ENCODE assay signal across 9 mouse cellular contexts in genomic region chr7:80160293-80160944, GRCm38 (mm10). TPM values are rescaled to one million over a fixed set of nuclear protein-coding genes. Genes with fewer than 3 reads are reported as not detected.
DNase-seq lines count a peak whose midpoint lies in the region; ATAC-seq and TF ChIP-seq lines count a peak whose summit lies in the region.
"Had no signal": no experiment of that assay in that cellular context is flagged by ENCODE, and none has a peak within 500 bp of the region (broad histone marks: within the 10 kb centered on the region; RNA-seq: fewer than 3 reads in every experiment).

No protein-coding gene starts in this region.

- DNase-seq in adrenal gland, postnatal 10 days, result peak; percentile 61
- no peak for DNase-seq in adrenal gland, adult 8-10 months
- peak; percentile 61 for DNase-seq in liver, adult 2 months (ENCODE audit: extremely low read depth, low read depth, low spot score)
- DNase-seq in liver, embryonic 11.5 days (ENCODE audit: low spot score), result no peak
- DNase-seq in limb, embryonic 14.5 days (ENCODE audit: low spot score), result peak; percentile 44
- DNase-seq in testis, postnatal 10 days (ENCODE audit: low spot score), result peak; percentile 51
- DNase-seq in gastrocnemius, postnatal 10 days, result no peak

- no peaks in the 10 kb centered on the region for H3K27me3 ChIP-seq in liver, adult 2 months (ENCODE audit: control insufficient read depth, insufficient read depth, low read length)
- no peaks in the 10 kb centered on the region for H3K27me3 ChIP-seq in liver, embryonic 11.5 days (replicated peaks; ENCODE audit: control insufficient read depth, insufficient read depth, low read length)
- no peaks in the 10 kb centered on the region for H3K27me3 ChIP-seq in limb, embryonic 14.5 days (ENCODE audit: control insufficient read depth, insufficient read depth, low read length)
- H3K27me3 ChIP-seq: forebrain, embryonic 12.5 days had no signal

- no peaks in the 10 kb centered on the region for H3K9me3 ChIP-seq in liver, embryonic 11.5 days (ENCODE audit: control insufficient read depth, low read length)
- H3K9me3 ChIP-seq in limb, embryonic 14.5 days (ENCODE audit: control insufficient read depth, low read length), result no peaks in the 10 kb centered on the region
- H3K9me3 ChIP-seq: forebrain, embryonic 12.5 days had no signal

- no peak overlapping the region for H3K4me3 ChIP-seq in liver, adult 2 months (ENCODE audit: insufficient read depth, low read depth, low read length)
- H3K4me3 ChIP-seq in liver, embryonic 11.5 days (ENCODE audit: low read depth, low read length), result no peak overlapping the region
- H3K4me3 ChIP-seq in limb, embryonic 14.5 days (replicated peaks; ENCODE audit: low read length), result no peak overlapping the region
- H3K4me3 ChIP-seq: forebrain, embryonic 12.5 days had no signal

- no peak overlapping the region for H3K4me2 ChIP-seq in liver, embryonic 11.5 days
- H3K4me2 ChIP-seq in limb, embryonic 14.5 days (replicated peaks; ENCODE audit: low read depth, low read length, severe bottlenecking), result no peak overlapping the region
- H3K4me2 ChIP-seq: forebrain, embryonic 12.5 days had no signal

- TF ChIP-seq CTCF in liver, adult 2 months (IDR thresholded peaks at IDR 0.05; ENCODE audit: low read depth, low read length), result no peak

- 37% methylated on average over 7 of the region's 7 CpGs for WGBS in liver, adult 2 months
- 80% methylated on average over 7 of the region's 7 CpGs for WGBS in liver, embryonic 11.5 days
- 40% methylated on average over 7 of the region's 7 CpGs for WGBS in limb, embryonic 14.5 days

- no peaks in the 10 kb centered on the region for H3K79me2 ChIP-seq in liver, adult 2 months (ENCODE audit: control insufficient read depth, insufficient read depth, low read length)

- no peak for ATAC-seq in liver, embryonic 11.5 days (replicated peaks; ENCODE audit: low FRiP score)
- no peak for ATAC-seq in limb, embryonic 14.5 days (ENCODE audit: low FRiP score, low read depth)
- no peak for ATAC-seq in erythroblast, adult 5-6 weeks (replicated peaks; ENCODE audit: low FRiP score, poor library complexity, severe bottlenecking)

- H3K4me1 ChIP-seq in liver, adult 2 months (ENCODE audit: control insufficient read depth, insufficient read depth, low read length), result peaks cover 6% of the 10 kb centered on the region
- H3K4me1 ChIP-seq in liver, embryonic 11.5 days (replicated peaks; ENCODE audit: control insufficient read depth, insufficient read depth, low read length), result peaks cover 7% of the 10 kb centered on the region
- peaks cover 8% of the 10 kb centered on the region for H3K4me1 ChIP-seq in limb, embryonic 14.5 days (ENCODE audit: control insufficient read depth, insufficient read depth, low read length)

- TF ChIP-seq POLR2A in liver, adult 2 months (IDR thresholded peaks at IDR 0.05; ENCODE audit: extremely low read depth, insufficient read depth, low read length), result no peak
- TF ChIP-seq POLR2A in limb, embryonic 14.5 days (IDR thresholded peaks at IDR 0.05; ENCODE audit: borderline replicate concordance, extremely low read depth, insufficient read depth, insufficient read length), result no peak

- H3K9ac ChIP-seq in liver, adult 2 months (ENCODE audit: low read depth, low read length), result no peak overlapping the region
- no peak overlapping the region for H3K9ac ChIP-seq in liver, embryonic 11.5 days (ENCODE audit: low read depth, low read length)
- no peak overlapping the region for H3K9ac ChIP-seq in limb, embryonic 14.5 days (ENCODE audit: low read depth, low read length, severe bottlenecking)
- H3K9ac ChIP-seq: forebrain, embryonic 12.5 days had no signal

- no peak overlapping the region for H3K27ac ChIP-seq in liver, adult 2 months (replicated peaks; ENCODE audit: insufficient read depth, low read depth, low read length)
- no peak overlapping the region for H3K27ac ChIP-seq in liver, embryonic 11.5 days (ENCODE audit: low read depth, low read length)
- no peak overlapping the region; the same call in 1 of the 2 replicates for H3K27ac ChIP-seq in limb, embryonic 14.5 days (replicated peaks; ENCODE audit: low read depth, low read length)
- H3K27ac ChIP-seq: forebrain, embryonic 12.5 days had no signal

- H3K36me3 ChIP-seq in liver, adult 2 months (ENCODE audit: control insufficient read depth, insufficient read depth, low read length), result no peaks in the 10 kb centered on the region
- no peaks in the 10 kb centered on the region for H3K36me3 ChIP-seq in liver, embryonic 11.5 days (ENCODE audit: control insufficient read depth, insufficient read depth, low read length)
- no peaks in the 10 kb centered on the region for H3K36me3 ChIP-seq in limb, embryonic 14.5 days (ENCODE audit: control insufficient read depth, insufficient read depth, low read length)
- H3K36me3 ChIP-seq: forebrain, embryonic 12.5 days had no signal

RNA-seq across cellular contexts. Expression of gene Sema4b, which starts 26.2 kb away (rescaled TPM):
- 10 to 100 TPM; 39.0 to 44.3 TPM for total RNA-seq in adrenal gland, postnatal 10 days (2021)
- total RNA-seq in adrenal gland, adult 8-10 months (2022), result 10 to 100 TPM; 58.6 to 86.9 (median 67.8) TPM
- 3.7 and 5.4 TPM in 2 replicates for total RNA-seq in liver, adult 2 months (2014; rRNA removed)
- 4.0 and 4.4 TPM in 2 replicates for polyA plus RNA-seq in liver, adult 2 months (2012; rRNA removed)
- 11.7 and 12.9 TPM in 2 replicates for polyA plus RNA-seq in liver, embryonic 11.5 days (2014; fragmentation: Nextera tagmentation; extraction: Ambion mirVana)
- 8.2 and 12.3 TPM in 2 replicates for polyA plus RNA-seq in limb, embryonic 14.5 days (2012; rRNA removed)
- polyA plus RNA-seq in limb, embryonic 14.5 days (2014; fragmentation: Nextera tagmentation; extraction: Ambion mirVana), result 11.5 and 12.0 TPM in 2 replicates
- total RNA-seq in erythroblast, adult 5-6 weeks (2015; ENCODE audit: low replicate concordance), result 19.9 and 22.1 TPM in 2 replicates
- total RNA-seq in erythroblast, adult 5-6 weeks (2017; ENCODE audit: low replicate concordance), result 33.7 and 49.8 TPM in 2 replicates
- 1 to 10 TPM; 2.9 to 4.2 TPM for total RNA-seq in gastrocnemius, postnatal 10 days (2021)

RNA-seq across cellular contexts. Expression of gene Idh2, which starts 45.2 kb away (rescaled TPM):
- total RNA-seq in adrenal gland, postnatal 10 days (2021), result 100 to 1,000 TPM; 386 to 496 TPM
- 100 to 1,000 TPM; 122 to 222 (median 165) TPM for total RNA-seq in adrenal gland, adult 8-10 months (2022)
- total RNA-seq in liver, adult 2 months (2014; rRNA removed), result 177 and 195 TPM in 2 replicates
- 163 and 164 TPM in 2 replicates for polyA plus RNA-seq in liver, adult 2 months (2012; rRNA removed)
- polyA plus RNA-seq in liver, embryonic 11.5 days (2014; fragmentation: Nextera tagmentation; extraction: Ambion mirVana), result 259 and 268 TPM in 2 replicates
- 457 and 501 TPM in 2 replicates for polyA plus RNA-seq in limb, embryonic 14.5 days (2012; rRNA removed)
- polyA plus RNA-seq in limb, embryonic 14.5 days (2014; fragmentation: Nextera tagmentation; extraction: Ambion mirVana), result 580 and 595 TPM in 2 replicates
- 20.3 and 31.3 TPM in 2 replicates for total RNA-seq in erythroblast, adult 5-6 weeks (2015; ENCODE audit: low replicate concordance)
- total RNA-seq in erythroblast, adult 5-6 weeks (2017; ENCODE audit: low replicate concordance), result 17.6 and 24.5 TPM in 2 replicates
- 100 to 1,000 TPM; 244 to 271 TPM for total RNA-seq in gastrocnemius, postnatal 10 days (2021)

Comparison
In these comparisons a context has a peak if more than half of its experiments do, and no peak if none do; other contexts are left out.
1. DNase-seq: peak in adrenal gland, postnatal 10 days (single experiment), liver, adult 2 months (single experiment), limb, embryonic 14.5 days (single experiment) and testis, postnatal 10 days (single experiment); none in adrenal gland, adult 8-10 months (single experiment), liver, embryonic 11.5 days (single experiment) and gastrocnemius, postnatal 10 days (single experiment).